Comparison of ENCODE assay signal across 25 mouse cellular contexts in the genomic region with DNA sequence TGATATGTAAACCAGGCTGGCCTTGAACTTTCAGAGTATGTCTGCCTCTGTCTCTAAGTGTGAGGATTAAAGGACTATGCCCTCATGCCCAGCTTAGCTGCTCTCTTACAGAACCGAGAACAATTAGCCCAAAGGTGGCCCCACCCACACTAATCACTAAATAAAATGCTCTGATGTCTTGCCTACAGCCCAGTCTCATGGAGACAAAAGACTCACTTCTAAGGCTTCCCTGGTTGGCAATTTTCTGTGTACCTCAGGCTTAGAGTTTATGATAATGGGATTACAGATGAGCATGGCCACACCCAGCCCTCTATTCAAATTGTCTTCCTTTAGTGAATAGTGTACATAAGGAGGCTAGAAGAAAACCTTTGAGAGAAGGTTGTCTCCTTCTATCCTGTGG. TPM values are rescaled to one million over a fixed set of nuclear protein-coding genes. Genes with fewer than 3 reads are reported as not detected.
DNase-seq lines count a peak whose midpoint lies in the region; ATAC-seq and TF ChIP-seq lines count a peak whose summit lies in the region.
"Had no signal": no experiment of that assay in that cellular context is flagged by ENCODE, and none has a peak within 500 bp of the region (broad histone marks: within the 10 kb centered on the region; RNA-seq: fewer than 3 reads in every experiment).

No protein-coding gene starts in this region.

- H3K4me2 ChIP-seq in heart, embryonic 15.5 days: no peak overlapping the region
- H3K4me2 ChIP-seq in heart, embryonic 11.5 days: no peak overlapping the region
- no peak overlapping the region for H3K4me2 ChIP-seq in midbrain, embryonic 15.5 days
- H3K4me2 ChIP-seq: hindbrain, embryonic 12.5 days had no signal

- WGBS in heart, embryonic 15.5 days: 52% methylated on average over 1 of the region's 1 CpGs
- WGBS in heart, embryonic 11.5 days (ENCODE audit: insufficient replicate concordance): 59% methylated on average over 1 of the region's 1 CpGs
- 76% methylated on average over 1 of the region's 1 CpGs for WGBS in spleen, adult 2 months
- WGBS in midbrain, embryonic 15.5 days: 24% methylated on average over 1 of the region's 1 CpGs

- peak overlapping the region; percentile 4; the same call in 1 of the 2 replicates for H3K27ac ChIP-seq in heart, embryonic 15.5 days
- H3K27ac ChIP-seq in heart, embryonic 11.5 days (ENCODE audit: low read depth, low read length): no peak overlapping the region
- H3K27ac ChIP-seq in spleen, adult 2 months (ENCODE audit: insufficient read depth, low read length): peak overlapping the region; percentile 58
- no peak overlapping the region for H3K27ac ChIP-seq in midbrain, embryonic 15.5 days
- H3K27ac ChIP-seq: embryonic facial prominence, embryonic 10.5 days; forebrain, embryonic 10.5 days; gastrocnemius, adult 2 months; heart, embryonic 10.5 days; hindbrain, embryonic 12.5 days had no signal

- no peak for TF ChIP-seq CTCF in spleen, adult 2 months (IDR thresholded peaks at IDR 0.05; ENCODE audit: extremely low read depth, insufficient read depth, insufficient read length, insufficient replicate concordance)

- no peak for ATAC-seq in heart, embryonic 15.5 days (replicated peaks; ENCODE audit: insufficient number of reproducible peaks, insufficient read depth, low FRiP score, low read depth)
- ATAC-seq in heart, embryonic 11.5 days (replicated peaks; ENCODE audit: insufficient number of reproducible peaks, low FRiP score, low TSS enrichment): no peak
- no peak for ATAC-seq in megakaryocyte-erythroid progenitor cell, adult 5-6 weeks (replicated peaks; ENCODE audit: low FRiP score, low TSS enrichment, poor library complexity, severe bottlenecking)
- no peak for ATAC-seq in midbrain, embryonic 15.5 days (replicated peaks)
- ATAC-seq: activated CD4-positive, CD25-positive, alpha-beta regulatory T cell, adult 4 months; forebrain, embryonic 14.5 days; hindbrain, embryonic 16.5 days; inflammation-experienced regulatory T-cells, adult 6 months had no signal

- no peaks in the 10 kb centered on the region for H3K9me3 ChIP-seq in heart, embryonic 15.5 days (replicated peaks)
- no peaks in the 10 kb centered on the region for H3K9me3 ChIP-seq in heart, embryonic 11.5 days (replicated peaks; ENCODE audit: control insufficient read depth, low read length)
- H3K9me3 ChIP-seq in midbrain, embryonic 15.5 days: no peaks in the 10 kb centered on the region
- H3K9me3 ChIP-seq: embryonic facial prominence, embryonic 10.5 days; forebrain, embryonic 10.5 days; G1E; heart, embryonic 10.5 days; hindbrain, embryonic 12.5 days had no signal

- H3K9ac ChIP-seq in heart, embryonic 15.5 days: no peak overlapping the region
- H3K9ac ChIP-seq in heart, embryonic 11.5 days (ENCODE audit: low read depth, low read length): no peak overlapping the region
- H3K9ac ChIP-seq in midbrain, embryonic 15.5 days: no peak overlapping the region
- H3K9ac ChIP-seq: hindbrain, embryonic 12.5 days had no signal

- no peak for DNase-seq in spleen, adult 2 months (ENCODE audit: low read depth in 1 of 2, low spot score in 2 of 2)
- no peak for DNase-seq in spleen, adult 18-20 months
- peak; percentile 77 for DNase-seq in R1 (ENCODE audit: low read depth, low spot score)
- DNase-seq: adrenal gland, postnatal 14 days; cerebellum, adult 18-20 months; cerebellum, adult 9-11 months; cerebellum, postnatal 36 days; gastrocnemius, adult 2 months; gastrocnemius, postnatal 25 days; heart, postnatal 10 days; heart, postnatal 4 days had no signal

- no peak for TF ChIP-seq POLR2A in spleen, adult 2 months (IDR thresholded peaks at IDR 0.05; ENCODE audit: low read depth, low read length)

- peaks cover 25% of the 10 kb centered on the region for H3K4me1 ChIP-seq in heart, embryonic 15.5 days (replicated peaks)
- H3K4me1 ChIP-seq in heart, embryonic 11.5 days (ENCODE audit: control insufficient read depth, insufficient read depth, low read length): peaks cover 19% of the 10 kb centered on the region
- H3K4me1 ChIP-seq in spleen, adult 2 months (ENCODE audit: control insufficient read depth, insufficient read depth, insufficient read length): peaks cover 21% of the 10 kb centered on the region
- H3K4me1 ChIP-seq in midbrain, embryonic 15.5 days: no peaks in the 10 kb centered on the region

- H3K36me3 ChIP-seq in heart, embryonic 15.5 days: no peaks in the 10 kb centered on the region
- no peaks in the 10 kb centered on the region for H3K36me3 ChIP-seq in heart, embryonic 11.5 days (ENCODE audit: control insufficient read depth, insufficient read depth, low read length)
- H3K36me3 ChIP-seq in spleen, adult 2 months (ENCODE audit: control insufficient read depth, insufficient read depth, low read length): no peaks in the 10 kb centered on the region
- H3K36me3 ChIP-seq in midbrain, embryonic 15.5 days (replicated peaks): no peaks in the 10 kb centered on the region
- H3K36me3 ChIP-seq: embryonic facial prominence, embryonic 10.5 days; forebrain, embryonic 10.5 days; G1E; heart, embryonic 10.5 days; hindbrain, embryonic 12.5 days had no signal

- H3K4me3 ChIP-seq in heart, embryonic 15.5 days: no peak overlapping the region
- H3K4me3 ChIP-seq in heart, embryonic 11.5 days (ENCODE audit: low read depth, low read length): no peak overlapping the region
- no peak overlapping the region for H3K4me3 ChIP-seq in spleen, adult 2 months (ENCODE audit: extremely low read depth, insufficient read depth, insufficient read length)
- no peak overlapping the region for H3K4me3 ChIP-seq in midbrain, embryonic 15.5 days
- H3K4me3 ChIP-seq: embryonic facial prominence, embryonic 10.5 days; erythroblast, embryonic 14.5 days; forebrain, embryonic 10.5 days; gastrocnemius, adult 2 months; heart, embryonic 10.5 days; hindbrain, embryonic 12.5 days had no signal

- H3K27me3 ChIP-seq in heart, embryonic 15.5 days: no peaks in the 10 kb centered on the region
- H3K27me3 ChIP-seq in heart, embryonic 11.5 days (ENCODE audit: control insufficient read depth, insufficient read depth, low read length): no peaks in the 10 kb centered on the region
- H3K27me3 ChIP-seq in spleen, adult 2 months (ENCODE audit: control insufficient read depth, insufficient read depth, low read length): no peaks in the 10 kb centered on the region
- no peaks in the 10 kb centered on the region for H3K27me3 ChIP-seq in midbrain, embryonic 15.5 days (replicated peaks)
- H3K27me3 ChIP-seq: hindbrain, embryonic 12.5 days had no signal

RNA-seq across cellular contexts. Expression of a gene that starts 11.1 kb away (rescaled TPM):
- 58.0 and 61.5 TPM in 2 replicates for polyA plus RNA-seq in heart, embryonic 15.5 days (2015; fragmentation: Nextera tagmentation; extraction: Ambion mirVana)
- 84.1 and 101 TPM in 2 replicates for polyA plus RNA-seq in heart, embryonic 11.5 days (2014; fragmentation: Nextera tagmentation; extraction: Ambion mirVana)
- polyA plus RNA-seq in spleen, adult 2 months (2012; rRNA removed): 12.7 and 18.7 TPM in 2 replicates
- 114 and 126 TPM in 2 replicates for total RNA-seq in megakaryocyte-erythroid progenitor cell, adult 5-6 weeks (2014; fragmentation: Nextera tagmentation)
- total RNA-seq in megakaryocyte-erythroid progenitor cell, adult 5-6 weeks (2017): 598 and 714 TPM in 2 replicates
- polyA plus RNA-seq in midbrain, embryonic 15.5 days (2015; fragmentation: Nextera tagmentation; extraction: Ambion mirVana): 42.0 and 43.2 TPM in 2 replicates

RNA-seq across cellular contexts. Expression of a gene that starts 13.1 kb away (rescaled TPM):
- polyA plus RNA-seq in heart, embryonic 15.5 days (2015; fragmentation: Nextera tagmentation; extraction: Ambion mirVana): 12.2 and 14.3 TPM in 2 replicates
- polyA plus RNA-seq in heart, embryonic 11.5 days (2014; fragmentation: Nextera tagmentation; extraction: Ambion mirVana): 21.3 and 24.9 TPM in 2 replicates
- 3.4 and 4.4 TPM in 2 replicates for polyA plus RNA-seq in spleen, adult 2 months (2012; rRNA removed)
- total RNA-seq in megakaryocyte-erythroid progenitor cell, adult 5-6 weeks (2014; fragmentation: Nextera tagmentation): 14.9 and 27.5 TPM in 2 replicates
- 3.8 and 8.7 TPM in 2 replicates for total RNA-seq in megakaryocyte-erythroid progenitor cell, adult 5-6 weeks (2017)
- polyA plus RNA-seq in midbrain, embryonic 15.5 days (2015; fragmentation: Nextera tagmentation; extraction: Ambion mirVana): 12.1 and 13.3 TPM in 2 replicates

RNA-seq across cellular contexts. Expression of a gene that starts 39.2 kb away (rescaled TPM):
- polyA plus RNA-seq in heart, embryonic 15.5 days (2015; fragmentation: Nextera tagmentation; extraction: Ambion mirVana): 30.5 and 37.7 TPM in 2 replicates
- polyA plus RNA-seq in heart, embryonic 11.5 days (2014; fragmentation: Nextera tagmentation; extraction: Ambion mirVana): 29.3 and 54.4 TPM in 2 replicates
- polyA plus RNA-seq in spleen, adult 2 months (2012; rRNA removed): 7.9 and 8.9 TPM in 2 replicates
- total RNA-seq in megakaryocyte-erythroid progenitor cell, adult 5-6 weeks (2014; fragmentation: Nextera tagmentation): 55.8 and 78.3 TPM in 2 replicates
- 39.1 and 45.0 TPM in 2 replicates for total RNA-seq in megakaryocyte-erythroid progenitor cell, adult 5-6 weeks (2017)
- 54.3 and 72.6 TPM in 2 replicates for polyA plus RNA-seq in midbrain, embryonic 15.5 days (2015; fragmentation: Nextera tagmentation; extraction: Ambion mirVana)

Comparison
In these comparisons a context has a peak if more than half of its experiments do, and no peak if none do; other contexts are left out.
1. H3K27ac ChIP-seq: peak in heart, embryonic 15.5 days (single experiment) and spleen, adult 2 months (single experiment); none in heart, embryonic 11.5 days (single experiment) and midbrain, embryonic 15.5 days (single experiment).